Mouse (Mus musculus) retina, postnatal 1 day (tissue): ENCODE results near the gene Arap1.

Experiments used
- DNase-seq: peaks from one replicate; pipeline ENCODE4 v3.0.0-alpha.2; 2012

The Arap1 gene

DNA sequence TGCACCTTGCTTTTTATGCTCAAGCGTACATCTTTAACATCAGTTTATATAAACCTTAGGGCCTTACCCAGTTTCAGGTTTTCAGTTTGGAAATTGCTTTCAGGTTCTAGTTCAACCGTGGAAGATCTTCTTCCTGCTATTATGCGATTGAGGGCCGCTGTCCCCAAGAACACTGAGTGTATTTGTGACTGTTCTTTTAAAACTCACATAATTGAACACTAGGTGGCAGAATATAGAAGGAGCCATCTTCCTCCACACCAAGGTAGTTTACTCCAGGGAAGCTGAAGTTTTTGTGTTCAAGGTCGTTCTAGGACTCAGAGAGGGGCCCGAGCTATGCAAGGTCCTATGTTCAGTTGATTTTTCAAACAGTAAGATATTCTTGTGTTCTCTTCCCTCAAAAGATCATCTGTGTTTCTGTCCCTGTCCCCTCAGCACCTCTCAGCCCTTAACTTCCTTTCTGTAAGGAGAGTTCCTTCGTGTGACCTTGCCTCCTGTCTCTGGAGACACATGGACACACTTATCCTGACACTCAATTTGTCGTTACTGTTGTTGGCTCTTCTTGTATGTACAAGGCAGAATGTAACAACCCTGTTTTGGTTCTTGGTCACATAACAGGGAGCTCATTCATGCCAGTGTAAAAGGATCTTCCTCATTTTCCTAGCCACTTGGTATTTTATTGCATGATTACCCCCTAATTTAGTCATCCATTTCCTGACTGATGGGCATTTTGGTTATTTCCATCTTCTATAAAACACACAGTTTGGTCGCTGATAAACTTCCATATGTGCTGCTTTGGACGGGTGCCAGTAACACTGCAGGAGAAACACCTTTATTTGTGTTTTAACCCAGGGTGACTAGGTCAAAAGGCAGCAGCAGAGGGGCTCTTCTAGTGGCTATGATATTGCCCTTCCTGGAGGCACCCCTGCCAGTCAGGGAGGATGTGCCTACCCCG lies 20.3 kb downstream of the Arap1 start:
- peak; percentile 38 for DNase-seq

DNA sequence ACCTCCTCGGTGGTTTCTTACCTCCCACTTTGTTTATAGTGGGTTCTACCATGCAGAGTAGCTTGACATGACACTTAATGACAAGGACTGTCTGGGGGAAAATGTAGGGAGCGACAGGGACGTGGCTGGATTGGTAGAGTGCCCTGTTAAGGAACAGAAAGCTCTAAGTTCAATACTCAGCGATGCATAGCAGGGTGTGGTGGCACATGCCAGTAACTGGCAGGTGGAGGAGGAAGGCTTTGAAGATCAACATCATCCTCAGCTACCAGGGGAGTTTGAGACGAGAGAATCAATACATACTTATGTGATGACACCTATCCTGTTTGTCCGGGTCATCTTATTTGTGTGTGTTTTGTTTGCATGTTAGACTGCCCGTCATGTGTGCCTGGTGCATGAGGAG lies 21.8 kb downstream of the Arap1 start:
- DNase-seq: no peak

DNA sequence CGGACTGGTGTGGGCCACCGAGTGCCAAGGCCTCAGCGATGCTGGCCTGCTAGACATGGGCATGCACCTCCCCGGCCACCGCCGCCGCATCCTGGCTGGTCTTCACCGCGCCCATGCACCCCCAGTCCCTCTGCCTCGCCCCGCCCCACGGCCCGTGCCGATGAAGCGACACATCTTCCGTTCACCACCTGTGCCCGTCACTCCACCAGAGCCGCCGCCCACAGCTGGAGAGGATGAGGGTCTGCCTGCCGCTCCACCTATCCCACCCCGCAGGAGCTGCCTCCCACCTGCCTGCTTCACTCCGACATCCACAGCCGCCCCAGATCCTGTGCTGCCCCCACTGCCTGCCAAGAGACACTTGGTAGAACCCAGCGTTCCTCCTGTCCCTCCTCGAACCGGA lies 25.2 kb downstream of the Arap1 start:
- DNase-seq: no peak

DNA sequence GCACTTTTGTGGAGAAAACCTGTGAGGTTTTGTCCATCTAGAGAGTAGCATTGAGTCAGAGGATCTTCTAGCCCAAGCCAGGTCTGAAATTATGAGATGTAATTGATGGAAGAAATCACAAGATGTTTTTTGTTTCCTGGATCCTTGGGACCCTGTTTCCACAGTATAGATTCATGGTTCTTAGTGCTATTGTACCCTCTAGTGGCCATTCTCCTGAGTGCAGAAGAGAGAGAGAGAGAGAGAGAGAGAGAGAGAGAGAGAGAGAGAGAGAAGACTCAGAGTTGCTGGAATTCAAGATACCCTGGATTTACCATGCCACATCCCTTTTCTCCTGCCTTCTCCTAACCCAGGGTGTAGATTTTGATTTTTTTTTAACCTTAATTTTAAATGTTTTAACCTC lies 26.3 kb downstream of the Arap1 start:
- peak; percentile 87 for DNase-seq

DNA sequence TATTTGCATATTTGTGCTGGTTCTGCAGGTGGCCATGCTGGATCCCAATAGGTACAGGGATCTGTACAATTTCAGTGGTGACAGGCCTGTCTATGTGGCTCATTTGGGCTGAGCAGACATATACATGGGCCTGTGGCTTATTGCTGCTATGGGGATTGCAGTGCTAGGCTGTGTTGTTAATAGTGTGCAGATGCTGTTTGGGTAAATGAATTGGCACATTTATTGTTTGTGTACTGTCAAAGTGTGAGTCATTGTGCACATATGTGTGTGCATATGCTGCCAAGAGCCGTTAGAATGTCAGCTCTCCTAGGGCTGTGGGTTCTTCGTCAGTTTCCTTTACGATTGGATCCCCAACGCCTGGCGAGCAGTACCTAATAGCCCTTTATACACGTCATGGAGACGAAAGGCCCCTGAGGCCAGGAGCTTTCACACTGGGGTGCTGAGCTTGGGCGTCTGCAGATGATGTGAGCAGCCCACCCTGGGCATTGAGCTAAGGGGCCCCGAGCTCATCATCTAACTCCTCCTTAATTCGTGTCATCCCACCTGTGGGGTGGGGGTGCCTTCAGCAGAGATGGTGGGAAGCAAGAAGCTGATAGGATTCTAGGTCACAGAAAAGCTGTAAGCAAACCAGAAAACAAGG lies 29.0 kb downstream of the Arap1 start:
- DNase-seq: no peak

DNA sequence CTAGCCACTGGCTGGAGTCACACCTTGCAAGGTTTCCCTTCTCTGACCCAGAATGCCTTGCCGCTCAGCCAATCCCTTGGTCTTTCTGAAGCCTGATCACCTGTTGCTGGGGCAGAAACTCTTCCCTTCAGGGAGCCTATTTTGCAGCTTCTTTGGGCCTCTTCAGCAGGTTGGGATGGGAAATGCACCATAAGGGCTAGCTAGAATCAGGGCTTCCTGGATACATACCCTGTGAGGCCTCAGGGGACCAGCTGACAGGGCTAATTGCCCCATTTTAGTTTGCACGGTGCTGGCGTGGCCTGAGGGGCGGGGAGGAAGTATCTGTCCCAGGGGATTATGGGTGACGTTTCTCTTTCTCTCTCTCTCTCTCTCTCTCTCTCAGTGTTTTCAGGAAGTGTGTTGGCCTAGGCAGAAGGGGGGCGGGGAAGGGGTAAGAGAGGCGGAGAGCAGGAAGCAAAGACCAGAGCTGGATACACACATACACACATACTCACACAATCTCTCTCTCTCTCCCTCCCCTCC lies 29.9 kb downstream of the Arap1 start:
- DNase-seq: peak; percentile 93

DNA sequence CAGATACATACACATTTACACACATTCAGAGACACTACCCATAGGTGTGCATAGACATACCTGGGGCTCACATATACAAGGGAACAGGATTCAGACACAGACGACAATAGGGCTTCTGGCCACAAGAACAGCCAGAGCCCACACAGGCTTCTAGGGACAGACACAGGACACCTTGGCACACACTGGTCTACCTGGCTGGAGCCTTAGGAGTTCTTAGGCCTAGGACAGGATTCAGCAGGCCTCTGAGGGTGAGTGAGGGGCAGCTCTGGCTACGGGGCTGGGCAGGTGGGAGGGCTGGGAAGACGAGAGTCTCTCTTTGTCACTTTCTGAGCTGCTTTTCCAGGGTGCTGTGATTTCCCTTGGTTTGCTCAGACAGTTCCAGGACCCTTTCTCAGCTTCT lies 30.4 kb downstream of the Arap1 start:
- DNase-seq: no peak

DNA sequence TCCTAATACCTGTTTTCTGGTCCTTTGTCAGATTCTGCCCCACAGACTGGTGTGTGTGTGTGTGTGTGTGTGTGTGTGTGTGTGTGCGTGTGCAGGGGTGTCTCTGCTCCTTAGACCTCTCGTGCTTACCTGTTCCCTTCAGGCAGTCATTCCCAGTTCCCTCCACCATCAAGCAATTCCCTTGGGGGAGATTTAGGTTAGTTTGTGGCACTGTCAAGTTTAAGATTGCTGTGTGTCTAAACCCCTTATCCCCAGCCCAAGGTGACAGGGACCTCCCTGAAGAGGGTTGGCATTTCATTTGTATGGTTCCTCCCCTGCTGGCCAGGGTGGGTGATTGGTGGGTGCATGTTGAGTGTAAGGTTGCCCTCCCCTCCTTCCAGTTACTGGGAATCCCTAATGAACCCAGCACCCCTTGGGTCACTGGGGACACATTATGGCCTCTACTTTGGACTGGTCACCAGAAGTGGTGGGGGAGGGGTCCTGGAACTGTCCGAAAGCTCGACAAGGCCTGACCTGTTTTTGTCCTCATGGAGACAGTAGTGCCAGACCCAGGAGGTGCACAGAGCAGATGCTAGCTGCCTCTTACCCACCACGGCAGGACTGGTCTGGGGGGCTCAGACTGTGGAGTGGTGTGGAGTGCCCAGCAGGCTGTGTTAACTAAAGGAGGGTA lies 31.1 kb downstream of the Arap1 start:
- peak; percentile 50 for DNase-seq

DNA sequence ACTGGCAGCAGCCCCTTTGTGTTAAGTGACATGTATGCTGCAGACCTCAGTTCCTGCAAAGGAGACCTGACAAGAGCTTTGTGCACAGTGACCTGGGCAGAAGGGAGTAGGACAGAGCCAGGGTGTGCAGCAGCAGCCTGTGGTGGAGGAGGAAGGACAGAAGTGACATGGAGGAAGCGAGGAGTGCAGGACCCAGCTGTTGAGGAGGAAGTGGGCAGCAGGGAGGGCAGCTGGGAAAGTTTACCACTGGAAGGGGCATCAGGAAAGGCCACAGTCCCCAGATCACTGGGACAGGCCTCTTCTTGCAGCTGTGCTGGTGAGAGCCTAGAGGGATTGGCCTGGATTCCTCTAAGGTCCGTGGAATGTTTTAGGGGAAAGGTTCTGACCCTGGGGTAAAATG lies 31.9 kb downstream of the Arap1 start:
- no peak for DNase-seq

DNA sequence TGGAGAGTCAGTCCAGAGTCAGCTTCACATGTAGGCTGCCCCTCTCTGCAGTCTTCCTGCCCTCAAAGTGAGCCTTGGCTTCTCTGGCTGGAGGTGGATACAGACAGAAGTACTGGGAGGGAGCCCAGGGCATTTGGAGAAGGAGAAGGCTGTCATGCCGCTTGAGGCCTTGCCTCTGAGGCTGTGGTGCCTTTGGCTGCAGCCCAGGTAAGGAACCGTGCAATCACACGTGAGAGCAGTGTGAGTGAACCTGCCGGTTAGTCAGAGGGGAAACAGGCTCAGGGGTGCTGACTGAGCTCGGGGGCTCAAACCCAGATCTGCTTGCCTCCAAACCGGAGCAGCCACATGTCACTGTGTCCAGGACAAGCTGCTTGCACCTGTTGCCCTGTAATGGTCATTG lies 33.6 kb downstream of the Arap1 start:
- DNase-seq: no peak

DNA sequence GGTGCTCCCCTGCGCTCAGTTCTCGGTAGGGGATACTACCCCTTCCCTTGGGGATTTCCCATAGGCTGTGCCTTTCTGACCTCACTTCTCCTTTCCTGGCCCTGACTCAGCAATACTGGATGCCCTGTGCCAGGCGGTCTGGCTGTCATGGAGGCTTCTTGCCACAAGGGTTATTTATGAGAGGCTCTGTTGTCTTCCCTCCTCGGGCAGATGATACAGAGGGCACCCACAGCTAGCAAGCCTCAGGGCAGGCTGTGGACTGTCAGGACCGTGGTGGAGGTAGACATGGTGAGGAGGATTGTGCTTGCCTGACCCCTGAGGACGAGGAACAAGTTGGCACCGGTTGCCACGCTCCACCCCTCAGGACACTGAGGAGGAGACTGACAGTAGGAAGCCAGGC lies 34.5 kb downstream of the Arap1 start:
- peak; percentile 54 for DNase-seq

DNA sequence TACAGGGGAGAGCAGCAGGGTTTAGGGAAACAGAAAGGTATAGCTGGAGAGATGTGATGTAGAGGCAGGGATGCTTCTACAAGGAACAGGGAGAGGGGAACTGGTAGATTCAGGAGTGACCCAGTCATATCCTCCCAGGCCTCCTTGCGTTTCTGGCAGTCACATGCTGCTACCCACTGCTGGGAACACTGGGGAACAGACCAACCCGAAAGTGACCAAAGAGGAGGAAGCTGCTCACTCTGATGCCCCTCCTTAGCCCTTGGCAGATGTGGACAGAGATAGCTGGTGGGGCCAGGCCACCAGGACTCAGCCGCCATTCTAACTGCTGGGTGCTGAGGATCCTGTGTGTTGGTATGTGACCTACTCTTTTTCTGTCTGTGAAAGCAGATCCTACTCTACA lies 35.9 kb downstream of the Arap1 start:
- no peak for DNase-seq

DNA sequence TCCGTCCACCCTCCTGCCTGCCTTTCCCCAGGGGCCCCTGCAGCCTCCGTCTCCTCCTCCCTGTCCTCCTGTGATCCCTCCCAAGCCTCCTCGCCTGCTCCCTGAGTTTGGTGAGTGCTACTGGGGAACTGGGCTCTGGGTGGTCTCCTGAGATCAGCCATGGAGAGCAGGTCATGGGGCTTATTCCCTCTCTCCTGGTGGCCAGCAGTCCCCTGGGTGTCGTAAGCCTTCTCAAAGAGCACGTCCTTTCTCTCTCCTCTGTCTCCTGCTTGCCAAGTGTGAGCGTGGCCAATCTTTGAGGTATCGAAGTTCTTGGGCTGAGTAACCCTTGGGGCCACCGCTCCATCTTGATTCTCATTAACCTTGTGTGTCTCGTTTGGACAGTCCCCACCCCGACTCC lies 37.1 kb downstream of the Arap1 start:
- no peak for DNase-seq

DNA sequence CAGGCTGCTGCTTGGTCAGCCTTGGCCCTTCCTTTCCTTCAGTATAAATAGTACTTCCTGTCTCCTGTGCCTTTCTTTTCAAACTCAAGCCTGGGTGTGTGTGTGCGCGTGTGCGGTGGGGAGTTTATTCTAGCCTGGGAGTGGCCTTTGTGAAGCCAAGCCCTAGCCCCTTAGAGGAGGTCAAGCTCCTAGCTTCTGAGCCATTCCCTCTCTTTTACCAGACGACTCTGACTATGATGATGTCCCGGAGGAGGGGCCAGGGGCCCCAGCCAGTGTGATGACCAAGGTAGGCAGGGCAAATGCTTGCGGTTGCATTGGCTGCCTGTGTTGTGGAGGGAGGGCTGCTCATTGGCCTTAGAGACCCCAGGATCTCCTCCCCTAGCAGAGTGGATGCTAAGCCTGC lies 37.5 kb downstream of the Arap1 start:
- DNase-seq: peak; percentile 47

DNA sequence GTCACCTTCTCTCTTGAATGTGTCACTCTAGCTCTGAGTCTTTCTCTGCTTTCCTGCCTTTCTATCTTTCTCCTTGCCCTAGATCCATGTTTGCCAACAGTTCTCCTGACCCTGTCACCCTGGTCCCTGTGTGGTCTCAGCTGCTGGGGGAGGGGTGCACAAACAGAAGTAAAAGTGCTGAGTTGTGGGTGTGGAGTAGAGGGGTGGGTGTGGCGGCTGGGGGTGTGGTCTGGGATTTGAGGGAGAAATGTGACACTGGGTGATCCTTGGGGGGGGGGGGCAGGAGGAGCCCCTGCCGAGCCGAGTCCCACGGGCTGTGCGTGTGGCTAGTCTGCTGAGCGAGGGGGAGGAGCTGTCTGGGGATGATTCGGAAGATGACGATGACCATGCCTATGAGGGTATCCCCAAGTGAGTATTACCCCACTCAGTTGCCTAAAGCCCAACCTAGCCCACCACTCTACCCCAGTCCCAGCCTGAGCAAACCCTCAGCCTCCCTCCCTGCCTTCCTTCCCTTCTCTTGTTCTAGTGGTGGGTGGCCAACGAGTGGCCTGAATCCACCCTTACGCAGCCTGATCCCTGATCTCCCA lies 38.1 kb downstream of the Arap1 start:
- DNase-seq: no peak

DNA sequence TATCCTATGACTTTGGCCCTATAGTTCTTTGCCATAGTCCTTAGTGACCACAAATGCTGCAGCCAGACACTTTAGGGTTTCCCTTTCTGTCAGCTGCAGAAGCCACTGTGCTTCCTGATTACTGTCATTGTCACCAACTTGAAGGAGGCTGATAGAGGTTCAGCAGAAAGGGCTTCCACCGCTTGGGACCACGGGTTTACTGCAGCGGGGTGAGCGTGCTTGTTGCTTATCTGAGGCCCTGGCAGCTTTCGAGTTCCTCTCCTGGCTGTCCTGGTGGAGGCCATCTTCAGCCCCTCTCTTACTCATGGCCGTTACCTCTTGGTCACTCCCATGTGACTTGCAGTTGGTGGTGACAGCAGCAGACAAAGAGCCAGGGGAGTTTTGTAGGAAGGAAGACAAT lies 41.4 kb downstream of the Arap1 start:
- no peak for DNase-seq

DNA sequence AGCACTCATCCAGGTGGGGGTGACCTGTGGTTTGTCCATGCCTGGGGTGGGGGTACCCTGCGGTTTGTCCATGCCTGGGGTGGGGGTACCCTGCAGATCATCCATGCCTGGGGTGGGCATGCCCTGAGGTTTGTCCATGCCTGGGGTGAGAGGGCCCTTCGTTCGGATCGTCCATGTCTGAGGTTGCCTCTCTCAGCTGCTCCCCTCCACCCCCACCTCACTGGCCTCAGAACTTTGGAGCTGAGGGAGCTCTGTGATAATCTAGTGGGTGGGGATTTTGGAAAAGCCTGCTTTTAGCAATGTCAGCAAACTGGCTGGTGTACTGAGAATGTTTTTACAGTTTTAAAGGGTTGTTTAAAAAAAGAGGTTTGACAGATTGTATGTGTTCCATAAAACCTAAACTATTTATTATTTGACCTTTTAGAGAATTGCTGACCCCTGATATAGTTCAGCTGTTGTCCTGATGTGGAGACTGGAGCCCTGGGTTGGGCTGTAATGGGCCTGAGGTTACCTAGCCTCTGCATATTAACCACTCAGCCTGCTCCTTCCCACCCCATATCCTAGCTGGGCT lies 44.1 kb downstream of the Arap1 start:
- DNase-seq: no peak

DNA sequence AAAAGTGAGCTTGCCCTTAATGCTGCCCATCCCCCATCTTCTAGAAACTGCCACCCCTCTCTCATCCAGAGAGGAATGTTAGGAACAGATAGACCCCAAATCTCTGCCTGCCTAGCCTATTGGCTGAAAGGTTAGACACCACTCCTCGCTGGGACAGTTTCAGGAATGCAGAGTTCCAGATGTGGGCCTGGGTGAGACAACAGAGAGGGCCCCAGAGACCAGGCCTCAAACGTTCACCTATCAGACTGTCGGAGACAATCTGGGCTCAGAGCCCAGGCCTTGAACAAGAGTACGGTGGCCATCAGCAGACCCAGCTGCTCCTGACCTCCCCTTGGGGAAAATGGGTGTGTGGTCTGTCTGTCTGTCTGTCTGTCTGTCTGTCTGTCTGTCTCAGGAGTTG lies 45.1 kb downstream of the Arap1 start:
- no peak for DNase-seq

DNA sequence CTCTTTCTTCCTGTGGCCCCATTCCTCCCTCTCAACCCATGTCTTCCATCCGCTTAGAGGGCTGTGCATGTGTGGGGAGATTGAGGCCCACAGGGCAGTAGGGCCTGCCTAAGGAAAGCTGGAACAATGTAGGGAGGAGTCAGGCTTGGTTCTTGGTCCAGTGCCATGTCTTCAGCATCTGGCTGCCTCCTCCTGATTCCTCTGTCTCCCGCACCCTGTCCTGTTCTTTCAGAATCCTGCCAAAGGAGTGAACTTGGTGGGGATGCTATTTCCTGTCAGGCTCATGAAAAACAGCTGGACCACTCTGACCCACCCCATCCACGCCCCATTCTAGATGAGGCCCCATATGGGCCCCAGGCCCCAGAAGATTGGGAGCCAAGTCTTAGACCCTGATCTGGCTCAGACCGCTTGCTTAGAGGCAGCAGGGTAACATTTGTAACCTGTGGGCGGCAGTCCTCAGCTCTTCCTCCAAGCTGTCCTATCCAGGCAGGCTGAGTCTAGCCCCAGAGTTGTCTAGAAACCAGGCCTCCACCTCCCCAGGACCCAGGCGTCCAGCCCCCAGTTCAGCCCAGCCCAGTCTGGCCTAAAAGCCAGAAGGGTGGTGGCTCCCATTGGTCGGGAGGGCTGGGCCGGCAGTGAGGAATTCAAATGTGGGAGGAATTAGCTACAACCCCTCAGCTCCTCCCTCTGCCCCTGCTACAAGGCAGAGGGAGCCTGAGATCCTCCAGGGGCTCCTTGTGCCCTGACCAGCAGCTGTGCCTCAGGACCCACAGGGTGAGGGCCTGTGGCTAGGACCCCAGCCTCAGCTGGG lies 46.0 kb downstream of the Arap1 start:
- no peak for DNase-seq

DNA sequence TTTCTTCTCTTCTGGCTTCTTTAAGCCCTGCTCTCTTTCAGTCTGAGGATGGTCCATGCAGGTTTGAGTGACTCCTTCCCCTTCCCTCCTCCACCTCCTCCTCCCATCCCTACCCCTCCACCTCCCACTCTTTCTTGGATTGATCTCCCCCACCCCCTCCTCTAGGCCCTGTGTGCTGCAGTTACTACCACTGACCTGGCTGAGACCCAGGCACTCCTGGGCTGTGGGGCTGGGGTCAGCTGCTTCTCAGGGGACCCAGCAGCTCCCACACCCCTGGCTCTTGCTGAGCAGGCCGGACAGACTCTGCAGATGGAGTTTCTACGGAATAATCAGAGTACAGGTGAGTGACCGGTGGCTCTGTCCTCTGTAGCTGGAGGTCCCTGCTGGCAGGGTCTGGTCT lies 46.7 kb downstream of the Arap1 start:
- no peak for DNase-seq

DNA sequence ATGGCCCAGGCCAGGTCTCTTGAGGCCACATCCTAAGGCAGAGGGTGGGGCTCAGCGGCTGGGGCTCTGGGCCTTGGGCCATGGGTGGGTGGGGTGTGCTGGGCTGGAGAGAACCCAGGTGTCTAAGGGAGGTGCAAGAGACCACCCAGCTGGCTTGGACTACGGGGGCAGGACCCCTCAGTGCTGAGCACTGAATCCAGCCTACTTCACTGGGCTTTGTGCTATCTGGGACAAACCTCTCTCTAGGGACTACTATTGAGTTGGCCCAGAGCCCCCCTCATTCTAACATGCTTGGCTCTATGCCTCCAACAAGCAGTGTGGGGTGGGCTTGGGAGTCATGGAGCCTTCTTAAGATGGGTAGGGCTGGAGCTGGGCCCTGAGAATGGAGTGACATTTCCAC lies 47.6 kb downstream of the Arap1 start:
- no peak for DNase-seq

DNA sequence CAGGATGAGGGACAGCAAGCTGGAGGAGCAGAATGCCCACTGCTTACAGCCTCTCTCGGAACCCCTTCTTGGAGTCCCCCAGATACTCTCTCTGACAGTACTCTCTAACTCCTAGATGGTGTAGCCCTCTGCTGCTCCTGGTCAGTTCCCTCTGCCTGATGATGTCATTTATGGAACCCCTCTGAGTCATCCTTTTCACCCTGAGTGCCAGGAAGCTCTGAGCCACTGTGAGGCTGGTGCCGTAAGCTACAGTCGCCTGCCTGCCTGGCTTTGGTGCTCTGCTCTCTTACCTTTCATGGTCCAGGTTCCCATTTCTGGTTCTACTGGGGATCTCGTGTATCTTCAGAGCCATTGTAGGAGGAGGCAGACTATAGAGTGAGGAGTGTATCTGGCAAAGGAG lies 49.3 kb downstream of the Arap1 start:
- no peak for DNase-seq
